Mouse (Mus musculus) forebrain, embryonic 16.5 days (tissue): Measurements from ENCODE around the gene Tob1. TPM values are rescaled to one million over a fixed set of nuclear protein-coding genes. Genes with fewer than 3 reads are reported as not detected.

Experiments used
- polyA plus RNA-seq: library from polyadenylated mRNA; unstranded; fragments of >200 nt; fragmentation: Nextera tagmentation; extraction: Ambion mirVana; gene quantifications from 2 replicates; pipeline ENCODE4 v1.2.1, GENCODE M21; 2015

The Tob1 gene
- polyA plus RNA-seq, 1 experiment from 2014 or later = 35.1 TPM

Other genes with a start within 250 kb of the Tob1 start
- 347 and 368 TPM in 2 replicates for gene Gm20390, start 243.2 kb upstream of the Tob1 start, polyA plus RNA-seq
- 267 and 357 TPM in 2 replicates for gene Nme1, start 242.9 kb upstream of the Tob1 start, polyA plus RNA-seq
- 99.1 and 108 TPM in 2 replicates for gene Spag9, start 215.4 kb upstream of the Tob1 start, polyA plus RNA-seq
- 3.5 and 5.3 TPM in 2 replicates for gene Wfikkn2, start 34.6 kb downstream of the Tob1 start, polyA plus RNA-seq
- 0.38 and 0.66 TPM in 2 replicates for gene Gm21885, start 70.4 kb downstream of the Tob1 start, polyA plus RNA-seq
- 152 and 163 TPM in 2 replicates for gene Luc7l3, start 110.5 kb downstream of the Tob1 start, polyA plus RNA-seq
- 8.6 and 11.4 TPM in 2 replicates for gene Ankrd40, start 116.5 kb downstream of the Tob1 start, polyA plus RNA-seq
- gene Abcc3, start 181.5 kb downstream of the Tob1 start, polyA plus RNA-seq = 0.18 and 0.55 TPM in 2 replicates